Mouse (Mus musculus) embryonic facial prominence, embryonic 10.5 days (tissue): ENCODE results near the gene Dkkl1. TPM values are rescaled to one million over a fixed set of nuclear protein-coding genes. Genes with fewer than 3 reads are reported as not detected.

Source experiments
- DNase-seq: peaks from one replicate; pipeline ENCODE4 v3.0.0-alpha.2; 2017; ENCODE audit warnings: low spot score
- H3K27ac ChIP-seq: fragments of 300-500 bp; sonication (generic); replicated peaks from 2 replicates; pipeline ENCODE4 v1.5.1; 2016; ENCODE audit warnings: mild to moderate bottlenecking
- H3K27me3 ChIP-seq: fragments of 300-500 bp; sonication (generic); replicated peaks from 2 replicates; pipeline ENCODE4 v1.6.1; 2016; ENCODE audit warnings: low read depth, mild to moderate bottlenecking; ENCODE audit not compliant: poor library complexity, severe bottlenecking
- H3K36me3 ChIP-seq: fragments of 300-500 bp; sonication (generic); replicated peaks from 2 replicates; pipeline ENCODE4 v1.6.1; 2016; ENCODE audit warnings: mild to moderate bottlenecking, moderate library complexity
- H3K4me1 ChIP-seq: fragments of 300-500 bp; sonication (generic); 2 replicates; pipeline ENCODE4 v1.6.1; 2016
- H3K4me3 ChIP-seq: fragments of 300-500 bp; sonication (generic); 2 replicates; pipeline ENCODE4 v1.5.1; 2016; ENCODE audit warnings: mild to moderate bottlenecking, moderate library complexity
- H3K9me3 ChIP-seq: fragments of 300-500 bp; sonication (generic); 2 replicates; pipeline ENCODE4 v1.6.1; 2016; ENCODE audit warnings: mild to moderate bottlenecking
- WGBS: fragments of 180-500 bp; shearing (Covaris S2); methylation state at CpG from one replicate; pipeline ENCODE4 v1.1.7; 2016; 5-methylcytosine and 5-hydroxymethylcytosine counted together
- polyA plus RNA-seq: library from polyadenylated mRNA; unstranded; fragments of >200 nt; fragmentation: Nextera tagmentation; extraction: Ambion mirVana; gene quantifications from 2 replicates; pipeline ENCODE4 v1.2.1, GENCODE M21; 2016

Dkkl1 gene
- polyA plus RNA-seq, 1 experiment from 2014 or later, result 2.0 TPM

DNA sequence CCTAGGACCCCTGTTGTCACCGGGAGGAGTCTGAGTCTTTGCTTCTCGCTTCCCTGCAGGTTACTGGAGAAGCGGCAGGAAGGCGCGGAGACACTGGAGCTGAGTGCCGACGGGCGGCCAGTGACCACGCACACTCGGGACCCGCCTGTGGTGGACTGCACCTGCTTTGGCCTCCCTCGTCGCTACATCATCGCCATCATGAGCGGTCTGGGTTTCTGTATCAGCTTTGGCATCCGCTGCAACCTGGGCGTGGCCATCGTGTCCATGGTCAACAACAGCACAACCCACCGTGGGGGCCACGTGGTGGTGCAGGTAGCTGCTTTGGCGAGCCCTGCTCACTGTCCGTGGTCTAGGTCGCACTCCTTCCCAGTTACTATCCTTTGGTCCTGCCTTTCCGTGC is 43.3 kb downstream of the Dkkl1 start:
- Histone ChIP-seq H3K4me3 (peak overlapping the region; percentile 23; the same call in 1 of the 2 replicates), H3K4me1 (peaks cover 14% of the 10 kb centered on the region), H3K36me3 (no peaks in the 10 kb centered on the region), H3K27me3 (peaks cover 99% of the 10 kb centered on the region), H3K27ac (no peak overlapping the region), H3K9me3 (peaks cover 36% of the 10 kb centered on the region)
- WGBS, result 4% methylated on average over 24 of the region's 24 CpGs
- no peak for DNase-seq

DNA sequence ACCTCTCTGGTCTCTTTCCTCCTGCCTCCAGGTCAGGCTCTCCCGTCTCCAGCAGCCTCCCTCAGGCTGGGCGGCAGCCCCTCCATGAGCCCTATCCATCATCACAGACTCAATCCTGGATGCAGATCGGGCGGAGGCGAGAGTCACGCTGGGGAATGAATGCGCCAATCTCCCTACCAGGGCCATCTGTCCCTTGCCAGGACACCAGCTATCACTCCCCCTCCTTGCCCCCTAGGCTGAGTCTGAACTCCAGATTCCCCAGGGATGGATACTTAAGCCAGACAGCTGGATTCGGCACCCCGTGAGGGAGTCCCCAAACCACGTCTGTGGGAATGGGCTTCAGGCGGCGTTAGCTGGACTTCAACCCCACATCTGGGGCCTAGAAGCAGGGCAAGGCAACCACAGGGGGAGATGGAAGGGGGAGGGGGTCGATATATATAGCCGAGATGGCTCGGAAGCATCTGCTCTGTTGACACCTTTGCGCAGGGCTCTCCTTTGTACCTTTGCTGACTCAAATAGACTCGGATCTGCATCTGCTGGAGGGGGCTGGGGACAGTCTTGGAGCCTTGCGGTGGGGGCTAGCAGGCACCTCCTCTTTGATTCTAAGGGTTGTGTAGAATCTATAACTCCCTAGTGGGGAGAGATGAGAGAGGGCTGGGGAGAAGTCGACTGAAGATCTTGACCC is 44.0 kb downstream of the Dkkl1 start:
- Histone ChIP-seq H3K27me3 (peaks cover 100% of the 10 kb centered on the region), H3K9me3 (peaks cover 35% of the 10 kb centered on the region), H3K27ac (no peak overlapping the region), H3K4me1 (peaks cover 14% of the 10 kb centered on the region), H3K36me3 (no peaks in the 10 kb centered on the region), H3K4me3 (peak overlapping the region; percentile 25; the same call in 1 of the 2 replicates)
- peak; percentile 28 for DNase-seq
- WGBS, result 3% methylated on average over 19 of the region's 19 CpGs

DNA sequence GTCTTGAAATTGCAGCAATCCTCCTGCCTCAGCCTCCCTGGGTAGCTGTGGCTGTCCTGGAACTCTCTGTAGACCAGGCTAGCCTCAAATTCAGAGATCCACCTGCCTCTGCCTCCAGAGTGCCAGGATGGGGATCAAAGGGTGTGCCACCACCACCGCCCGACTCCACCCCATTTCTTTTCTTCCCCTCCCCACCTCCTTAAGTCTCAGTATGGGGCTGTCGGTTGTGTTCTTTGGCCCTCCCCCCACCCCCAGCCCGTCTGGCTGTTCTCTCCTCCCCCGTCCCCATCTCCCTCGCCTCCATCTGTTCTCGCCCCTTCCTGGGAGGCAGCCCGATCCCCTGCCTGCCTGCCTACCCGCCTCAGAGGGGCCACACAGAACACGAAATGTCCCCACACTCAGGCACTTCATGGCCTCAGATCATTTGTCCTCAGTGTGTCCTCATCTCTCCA is 45.0 kb downstream of the Dkkl1 start:
- H3K4me3 ChIP-seq, result no peak overlapping the region

DNA sequence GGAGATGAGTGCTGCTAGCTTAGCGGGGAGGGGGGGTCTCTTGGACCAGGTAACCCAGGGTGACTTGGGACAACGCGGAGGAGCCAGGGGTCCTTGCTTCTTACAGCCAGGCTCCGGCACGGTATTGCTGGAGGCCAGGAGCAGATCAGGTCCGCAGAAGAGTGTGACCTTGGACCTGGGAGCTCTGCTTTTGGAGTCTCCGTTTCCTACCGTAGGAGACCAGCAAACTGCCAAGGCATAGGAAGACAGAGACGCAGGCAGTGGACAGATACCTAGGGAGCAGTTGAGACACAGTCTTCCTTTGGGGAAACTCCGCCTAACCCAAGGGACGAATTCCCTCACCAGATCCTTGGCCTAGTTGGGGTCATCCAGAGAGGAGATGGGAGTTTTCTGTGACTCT is 46.2 kb downstream of the Dkkl1 start:
- peaks cover 5% of the 10 kb centered on the region for H3K36me3 ChIP-seq
- H3K27ac ChIP-seq, result no peak overlapping the region
- H3K4me3 ChIP-seq, result no peak overlapping the region
- peaks cover 86% of the 10 kb centered on the region for H3K27me3 ChIP-seq
- H3K4me1 ChIP-seq, result peaks cover 26% of the 10 kb centered on the region
- 44% methylated on average over 11 of the region's 11 CpGs for WGBS
- H3K9me3 ChIP-seq, result peaks cover 21% of the 10 kb centered on the region
- DNase-seq, result no peak

More for the DNA sequence above, 45.0 kb downstream of the Dkkl1 start:
- H3K4me1 ChIP-seq, result peaks cover 21% of the 10 kb centered on the region
- no peaks in the 10 kb centered on the region for H3K36me3 ChIP-seq
- 27% methylated on average over 10 of the region's 10 CpGs for WGBS
- peaks cover 98% of the 10 kb centered on the region for H3K27me3 ChIP-seq
- DNase-seq, result no peak
- peaks cover 30% of the 10 kb centered on the region for H3K9me3 ChIP-seq
- no peak overlapping the region for H3K27ac ChIP-seq

DNA sequence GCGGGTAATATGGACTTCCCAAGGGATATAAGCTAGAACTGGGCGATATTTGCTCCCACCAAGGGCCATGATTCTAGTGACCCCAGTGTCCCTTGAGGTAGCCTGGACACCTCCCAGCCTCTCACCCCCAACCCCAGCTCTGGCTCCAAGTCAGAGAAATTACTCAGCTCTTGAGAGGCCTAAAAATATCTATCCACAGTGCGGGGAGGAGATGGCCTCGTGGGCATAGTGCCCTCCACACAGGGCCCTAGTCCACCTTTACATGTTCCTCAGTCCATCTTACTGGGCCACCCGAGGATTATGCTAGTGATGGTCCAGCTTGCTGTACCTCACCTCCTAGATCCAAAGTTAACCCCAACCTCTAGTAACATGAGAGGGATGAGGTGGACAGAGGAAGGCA is 47.1 kb downstream of the Dkkl1 start:
- H3K4me1 ChIP-seq, result peaks cover 26% of the 10 kb centered on the region
- H3K36me3 ChIP-seq, result peaks cover 14% of the 10 kb centered on the region
- peaks cover 77% of the 10 kb centered on the region for H3K27me3 ChIP-seq
- H3K9me3 ChIP-seq, result peaks cover 12% of the 10 kb centered on the region
- no peak for DNase-seq
- WGBS, result 73% methylated on average over 5 of the region's 5 CpGs
- H3K27ac ChIP-seq, result no peak overlapping the region
- H3K4me3 ChIP-seq, result no peak overlapping the region

DNA sequence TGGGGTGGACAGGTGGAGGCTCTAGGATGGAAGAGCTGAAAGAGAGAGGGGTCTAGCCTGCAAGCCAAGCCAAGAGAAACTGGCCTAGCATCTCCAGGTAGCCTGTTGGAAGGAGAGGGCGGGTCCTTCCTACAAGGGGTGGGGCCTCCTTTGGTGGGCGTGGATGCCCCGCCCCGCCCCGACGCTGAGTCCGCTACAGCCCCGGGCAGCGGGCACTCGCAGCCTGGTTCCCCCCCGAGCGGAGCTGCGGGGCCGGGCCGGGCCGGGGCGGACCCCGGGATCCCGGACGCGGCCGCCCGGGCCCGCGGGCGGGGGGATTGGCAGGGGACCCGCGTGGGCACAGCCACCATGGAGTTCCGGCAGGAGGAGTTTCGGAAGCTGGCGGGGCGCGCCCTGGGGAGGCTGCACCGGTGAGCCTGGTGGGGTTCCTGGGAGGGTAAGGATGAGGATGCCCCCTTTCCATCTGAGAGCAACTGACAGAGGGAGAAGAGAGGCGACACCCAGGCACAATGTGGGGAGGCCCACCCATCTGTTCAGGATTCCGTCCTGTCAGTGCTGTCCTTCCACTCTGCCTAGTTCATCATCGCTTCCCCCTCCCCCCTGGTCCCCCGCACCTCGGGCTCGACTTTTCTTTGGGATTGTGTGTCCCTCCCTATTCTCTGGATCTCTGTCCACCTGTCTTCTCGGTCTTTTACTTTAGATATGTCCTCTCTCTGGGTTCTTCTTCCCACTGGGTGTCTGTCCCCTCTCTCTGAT is 48.0 kb downstream of the Dkkl1 start, which contains the start of gene Slc17a7:
Gene Slc17a7 (plus strand): TSS at position 215 of the 756 bp plus-strand sequence.
- 2% methylated on average over 41 of the region's 41 CpGs for WGBS
- peak; percentile 60 for DNase-seq
- H3K36me3 ChIP-seq, result peaks cover 23% of the 10 kb centered on the region
- H3K27me3 ChIP-seq, result peaks cover 68% of the 10 kb centered on the region
- H3K9me3 ChIP-seq, result peaks cover 3% of the 10 kb centered on the region
- H3K4me3 ChIP-seq, result peak within 1 kb of the TSS; percentile 57
- H3K4me1 ChIP-seq, result peaks cover 26% of the 10 kb centered on the region
- H3K27ac ChIP-seq, result no peak within 1 kb of the TSS

DNA sequence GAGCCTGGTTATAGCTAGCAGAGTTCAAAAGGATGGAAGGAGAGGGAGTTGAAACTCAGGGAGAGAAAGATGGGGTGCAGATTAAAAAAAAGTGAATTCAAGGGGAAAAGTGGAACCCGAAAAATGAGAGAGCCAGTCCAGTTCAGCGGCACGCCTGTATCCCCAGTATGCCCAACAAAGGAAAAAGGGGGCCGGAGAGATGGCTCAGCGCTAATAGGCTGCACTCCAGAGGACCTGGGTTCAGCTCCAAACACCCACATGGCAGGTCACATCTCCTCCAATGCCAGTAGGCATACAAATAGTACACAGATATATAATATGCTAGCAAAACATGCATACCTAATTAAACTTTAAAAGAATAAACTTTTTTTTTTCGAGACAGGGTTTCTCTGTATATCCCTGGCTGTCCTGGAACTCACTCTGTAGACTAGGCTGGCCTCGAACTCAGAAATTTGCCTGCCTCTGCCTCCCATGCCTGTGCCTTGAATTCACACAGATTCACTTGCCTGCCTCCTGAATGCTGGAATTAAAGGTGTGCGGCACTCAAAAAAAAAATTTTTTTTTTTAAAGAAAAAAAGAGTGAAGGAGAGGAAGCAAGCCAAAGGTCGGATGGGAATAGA is 48.8 kb downstream of the Dkkl1 start:
- peak overlapping the region; percentile 57; the same call in 1 of the 2 replicates for H3K4me3 ChIP-seq
- H3K4me1 ChIP-seq, result peaks cover 22% of the 10 kb centered on the region
- no peak for DNase-seq
- no peak overlapping the region for H3K27ac ChIP-seq
- 77% methylated on average over 9 of the region's 9 CpGs for WGBS
- peaks cover 60% of the 10 kb centered on the region for H3K27me3 ChIP-seq
- peaks cover 31% of the 10 kb centered on the region for H3K36me3 ChIP-seq
- H3K9me3 ChIP-seq, result no peaks in the 10 kb centered on the region

DNA sequence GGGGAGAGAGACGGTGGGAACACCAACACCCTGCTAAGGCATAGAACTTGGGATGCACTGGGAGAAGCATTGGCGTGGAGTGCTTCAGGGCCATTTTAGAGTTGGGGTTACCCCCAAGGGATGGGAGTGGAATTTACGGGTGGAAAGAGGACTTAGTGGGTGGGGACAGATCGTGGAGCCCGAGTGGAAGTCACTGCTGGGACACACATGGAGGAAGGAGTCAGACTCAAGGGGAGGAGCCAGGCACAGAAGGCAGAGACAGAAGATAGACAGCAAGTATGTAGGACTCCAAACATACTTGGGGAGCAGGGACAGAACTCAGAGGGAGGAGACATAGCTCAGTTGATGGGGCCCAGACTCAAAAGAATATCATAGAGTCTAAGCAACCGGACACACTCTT is 49.4 kb downstream of the Dkkl1 start:
- H3K36me3 ChIP-seq, result peaks cover 37% of the 10 kb centered on the region
- peak overlapping the region; percentile 51 for H3K4me3 ChIP-seq
- peaks cover 17% of the 10 kb centered on the region for H3K4me1 ChIP-seq
- WGBS, result 29% methylated on average over 6 of the region's 6 CpGs
- no peaks in the 10 kb centered on the region for H3K9me3 ChIP-seq
- peaks cover 54% of the 10 kb centered on the region for H3K27me3 ChIP-seq
- peak overlapping the region; percentile 42 for H3K27ac ChIP-seq
- DNase-seq, result no peak

DNA sequence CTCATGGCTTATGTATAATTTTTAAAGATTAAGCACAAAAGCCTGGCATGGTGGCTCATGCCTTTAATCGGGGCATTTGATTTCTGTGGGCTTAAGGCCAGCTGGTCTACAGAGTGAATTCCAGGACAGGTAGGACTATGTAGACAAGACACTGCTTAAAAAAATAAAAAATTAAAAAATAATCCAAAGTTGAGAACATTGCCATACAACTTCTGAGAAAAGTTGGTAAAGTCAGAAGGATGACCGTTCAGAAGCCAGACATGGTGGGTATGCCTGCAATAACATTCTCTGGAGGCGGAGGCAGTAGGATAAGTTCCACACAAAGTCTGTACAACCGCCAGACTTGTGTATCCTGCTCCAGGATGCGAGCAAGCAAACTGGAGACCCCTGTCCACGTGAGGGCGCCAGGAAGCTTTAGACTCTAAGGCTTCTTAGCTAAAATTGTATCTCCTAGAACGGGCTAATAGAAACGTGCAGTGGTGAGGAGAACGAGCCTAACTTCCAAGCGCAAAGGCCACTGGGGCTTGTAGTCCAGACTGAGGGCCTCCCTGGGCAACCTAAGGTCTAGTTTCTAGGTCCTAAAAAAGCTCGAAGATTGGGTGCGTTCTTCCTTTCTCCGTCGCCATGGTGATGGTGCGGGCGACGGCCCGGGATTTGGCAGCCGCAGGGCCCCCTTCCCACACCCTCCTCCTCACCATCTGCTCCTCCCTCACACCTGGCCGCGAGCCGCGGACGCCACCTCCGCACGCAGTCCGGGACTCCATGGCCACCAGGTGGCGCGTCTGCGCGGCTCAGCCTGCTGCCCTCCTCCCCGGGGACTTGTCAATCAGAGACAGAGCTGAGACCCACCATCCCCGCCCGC is 50.1 kb downstream of the Dkkl1 start:
- Histone ChIP-seq H3K27me3 (peaks cover 47% of the 10 kb centered on the region), H3K27ac (peak overlapping the region; percentile 42), H3K36me3 (peaks cover 42% of the 10 kb centered on the region), H3K9me3 (no peaks in the 10 kb centered on the region), H3K4me1 (peaks cover 17% of the 10 kb centered on the region), H3K4me3 (peak overlapping the region; percentile 51)
- DNase-seq, result peak; percentile 92
- 5% methylated on average over 35 of the region's 35 CpGs for WGBS

DNA sequence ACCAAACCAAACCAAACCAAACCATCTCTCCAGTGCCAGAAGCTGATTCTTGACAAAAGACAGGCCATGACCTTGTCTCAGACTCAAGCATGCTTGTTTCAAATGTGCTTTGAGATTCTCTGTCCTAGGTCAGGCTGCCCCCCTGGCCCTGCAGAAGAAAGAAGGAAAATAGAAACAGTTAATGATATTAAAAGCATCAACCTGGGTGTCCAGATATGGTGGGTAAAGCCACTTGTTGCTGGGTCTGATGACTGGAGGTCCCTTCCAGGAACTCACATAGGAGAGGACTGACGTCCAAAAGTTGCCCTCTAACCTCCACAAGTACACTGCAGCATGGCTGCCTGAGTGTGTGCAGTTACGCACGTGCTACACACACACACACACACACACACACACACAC is 51.1 kb downstream of the Dkkl1 start:
- H3K27ac ChIP-seq, result no peak overlapping the region
- peaks cover 17% of the 10 kb centered on the region for H3K4me1 ChIP-seq
- no peak for DNase-seq
- no peaks in the 10 kb centered on the region for H3K9me3 ChIP-seq
- 91% methylated on average over 3 of the region's 3 CpGs for WGBS
- H3K27me3 ChIP-seq, result peaks cover 37% of the 10 kb centered on the region
- no peak overlapping the region for H3K4me3 ChIP-seq
- H3K36me3 ChIP-seq, result peaks cover 50% of the 10 kb centered on the region

DNA sequence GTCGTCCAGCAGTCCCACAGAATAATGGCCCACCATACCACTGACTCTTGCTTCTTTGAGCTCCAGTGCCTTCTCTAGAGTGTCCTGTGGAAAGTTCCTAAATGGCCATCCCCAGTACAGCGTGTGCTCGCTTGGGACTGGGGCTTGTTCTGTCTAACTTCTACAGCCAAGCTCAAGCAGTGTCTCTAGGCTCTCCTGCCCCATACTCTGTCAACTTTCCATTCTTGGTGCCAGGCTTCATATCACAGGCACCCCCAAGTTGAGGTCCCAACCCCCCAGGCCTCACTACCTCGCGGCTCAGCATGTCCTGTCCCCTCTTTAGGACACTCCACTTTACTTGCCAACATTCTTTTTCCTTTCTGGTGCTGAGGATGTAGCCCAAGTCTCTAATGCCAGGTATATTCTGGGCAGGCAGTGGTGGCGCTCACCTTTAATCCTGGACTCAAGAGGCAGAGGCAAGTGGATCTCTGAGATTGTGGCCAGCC is 51.6 kb downstream of the Dkkl1 start:
- no peaks in the 10 kb centered on the region for H3K9me3 ChIP-seq
- 90% methylated on average over 6 of the region's 6 CpGs for WGBS

DNA sequence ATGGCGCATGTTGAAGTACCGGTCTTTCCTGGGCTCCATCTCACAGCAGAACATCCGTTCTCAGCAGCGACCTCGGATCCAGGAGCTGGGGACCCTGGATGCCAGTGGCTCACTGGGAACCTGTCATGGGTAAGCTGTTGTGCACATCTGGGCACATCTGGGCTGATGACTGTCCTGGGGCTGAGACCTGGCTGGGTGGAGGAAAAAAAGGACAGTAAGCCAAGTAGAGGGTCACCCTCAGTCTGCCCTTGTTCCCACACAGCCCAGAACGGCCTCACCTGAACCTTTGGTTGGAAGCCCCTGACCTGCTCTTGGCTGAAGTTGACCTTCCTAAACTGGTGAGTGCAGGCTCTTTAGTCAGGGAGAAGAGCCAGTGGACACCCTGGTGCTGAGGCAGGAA is 53.0 kb downstream of the Dkkl1 start:
- Histone ChIP-seq H3K4me3 (no peak overlapping the region), H3K4me1 (peaks cover 24% of the 10 kb centered on the region), H3K9me3 (no peaks in the 10 kb centered on the region), H3K27ac (no peak overlapping the region), H3K27me3 (peaks cover 18% of the 10 kb centered on the region), H3K36me3 (peaks cover 50% of the 10 kb centered on the region)
- WGBS, result 92% methylated on average over 6 of the region's 6 CpGs
- no peak for DNase-seq

More for the DNA sequence above, 51.6 kb downstream of the Dkkl1 start:
- Histone ChIP-seq H3K4me3 (no peak overlapping the region), H3K27me3 (peaks cover 32% of the 10 kb centered on the region), H3K36me3 (peaks cover 50% of the 10 kb centered on the region), H3K4me1 (peaks cover 17% of the 10 kb centered on the region), H3K27ac (no peak overlapping the region)
- DNase-seq, result no peak
